In genomic region chr11:94413516-94413915, GRCm38 (mm10) we compare ENCODE assay signal across 10 mouse cellular contexts. TPM values are rescaled to one million over a fixed set of nuclear protein-coding genes. Genes with fewer than 3 reads are reported as not detected.
A peak's percentile ranks its signal among the peaks of the same experiment; 100 is the strongest.
DNase-seq lines count a peak whose midpoint lies in the region; ATAC-seq and TF ChIP-seq lines count a peak whose summit lies in the region.
"Had no signal": no experiment of that assay in that cellular context is flagged by ENCODE, and none has a peak within 500 bp of the region (broad histone marks: within the 10 kb centered on the region; RNA-seq: fewer than 3 reads in every experiment).

No protein-coding gene starts in this region.

- no peak for TF ChIP-seq POLR2A in cerebellum, adult 2 months (IDR thresholded peaks at IDR 0.05; ENCODE audit: borderline replicate concordance, insufficient read depth, low read length)

- H3K27me3 ChIP-seq in cerebellum, adult 2 months (ENCODE audit: control insufficient read depth, insufficient read depth, low read length), result no peaks in the 10 kb centered on the region
- no peaks in the 10 kb centered on the region for H3K27me3 ChIP-seq in embryonic facial prominence, embryonic 13.5 days

- no peak for TF ChIP-seq CTCF in layer of hippocampus, adult 2 months (conservative IDR thresholded peaks at IDR 0.05)
- no peak for TF ChIP-seq CTCF in cerebellum, adult 2 months (IDR thresholded peaks at IDR 0.05; ENCODE audit: borderline replicate concordance, insufficient read depth, low read depth, low read length)

- H3K36me3 ChIP-seq in embryonic facial prominence, embryonic 13.5 days, result peaks cover 96% of the 10 kb centered on the region
- H3K36me3 ChIP-seq: G1E had no signal

- peak overlapping the region; percentile 39; the same call in 1 of the 2 replicates for H3K27ac ChIP-seq in layer of hippocampus, adult 2 months
- no peak overlapping the region for H3K27ac ChIP-seq in cerebellum, adult 2 months (ENCODE audit: insufficient read depth, low read length)
- H3K27ac ChIP-seq in embryonic facial prominence, embryonic 13.5 days, result peak overlapping the region; percentile 28
- H3K27ac ChIP-seq: gastrocnemius, adult 2 months had no signal

- WGBS in cerebellum, adult 2 months, result 3% methylated on average over 8 of the region's 8 CpGs
- 26% methylated on average over 8 of the region's 8 CpGs for WGBS in embryonic facial prominence, embryonic 13.5 days

- no peak overlapping the region; the same call in 1 of the 2 replicates for H3K4me3 ChIP-seq in layer of hippocampus, adult 2 months
- H3K4me3 ChIP-seq in cerebellum, adult 2 months (replicated peaks; ENCODE audit: insufficient read depth, low read depth, low read length), result no peak overlapping the region
- no peak overlapping the region for H3K4me3 ChIP-seq in embryonic facial prominence, embryonic 13.5 days
- H3K4me3 ChIP-seq: gastrocnemius, adult 2 months had no signal

- no peaks in the 10 kb centered on the region for H3K9me3 ChIP-seq in embryonic facial prominence, embryonic 13.5 days
- H3K9me3 ChIP-seq: G1E had no signal

- peak overlapping the region; percentile 7; the same call in 1 of the 2 replicates for H3K9ac ChIP-seq in embryonic facial prominence, embryonic 13.5 days

- peaks cover 15% of the 10 kb centered on the region for H3K4me1 ChIP-seq in cerebellum, adult 2 months (ENCODE audit: control insufficient read depth, insufficient read depth, low read length)
- H3K4me1 ChIP-seq in embryonic facial prominence, embryonic 13.5 days, result peaks cover 37% of the 10 kb centered on the region

- H3K4me2 ChIP-seq in embryonic facial prominence, embryonic 13.5 days, result peak overlapping the region; percentile 16; the same call in 1 of the 2 replicates

- 0 out of 2 replicates have a peak, but pooled peaks have one; percentile 11 for ATAC-seq in embryonic facial prominence, embryonic 13.5 days (ENCODE audit: insufficient number of reproducible peaks, insufficient read depth, low FRiP score, low TSS enrichment, low read depth)
- no peak for ATAC-seq in megakaryocyte, adult 5-6 weeks (ENCODE audit: poor library complexity, severe bottlenecking)
- ATAC-seq in activated CD4-positive, CD25-positive, alpha-beta regulatory T cell, adult 4 months, result no peak

- no peak for DNase-seq in layer of hippocampus, adult 2 months (ENCODE audit: low spot score in 2 of 2)
- DNase-seq in layer of hippocampus, adult 8-10 months (ENCODE audit: low spot score in 2 of 2), result no peak
- peak; percentile 63 to 65 for DNase-seq in cerebellum, adult 2 months
- peak; percentile 64 to 69 for DNase-seq in layer of hippocampus, postnatal 14 days (ENCODE audit: low spot score in 2 of 2)
- no peak for DNase-seq in urinary bladder, postnatal 10 days (ENCODE audit: low spot score)
- DNase-seq: gastrocnemius, adult 2 months had no signal

RNA-seq across cellular contexts. Expression of gene Abcc3, which starts 20.7 kb away (rescaled TPM):
- total RNA-seq in layer of hippocampus, adult 2 months (2021), result 1 to 10 TPM; 1.2 to 2.2 TPM
- 1 to 10 TPM; 1.3 to 8.4 (median 3.9) TPM for total RNA-seq in layer of hippocampus, adult 8-10 months (2022)
- 0.64 and 0.71 TPM in 2 replicates for polyA plus RNA-seq in cerebellum, adult 2 months (2012; rRNA removed)
- 0.96 and 1.2 TPM in 2 replicates for polyA plus RNA-seq in embryonic facial prominence, embryonic 13.5 days (2015; fragmentation: Nextera tagmentation; extraction: Ambion mirVana)
- total RNA-seq in layer of hippocampus, postnatal 14 days (2021), result 1 to 10 TPM; 1.8 to 3.8 TPM
- total RNA-seq in megakaryocyte, adult 5-6 weeks (2015), result 1.1 and 1.8 TPM in 2 replicates
- total RNA-seq in megakaryocyte, adult 5-6 weeks (2017), result 1.4 and 1.8 TPM in 2 replicates
- polyA plus RNA-seq in activated CD4-positive, CD25-positive, alpha-beta regulatory T cell, adult 4 months (2017; shearing (Covaris generic)), result under 1 TPM; 0.45 to 0.79 TPM
- polyA plus RNA-seq: G1E had no signal

Comparison
In these comparisons a context has a peak if more than half of its experiments do, and no peak if none do; other contexts are left out.
1. DNase-seq: peak in cerebellum, adult 2 months (2 of 2) and layer of hippocampus, postnatal 14 days (2 of 2); none in layer of hippocampus, adult 2 months (0 of 2), layer of hippocampus, adult 8-10 months (0 of 2) and urinary bladder, postnatal 10 days (single experiment).